Mouse (Mus musculus) CH12.LX (cell line): ENCODE measurements around the gene Cdc42. TPM values are rescaled to one million over a fixed set of nuclear protein-coding genes. Genes with fewer than 3 reads are reported as not detected.

ENCODE experiments used
- DNase-seq: peaks from one replicate; pipeline ENCODE4 v3.0.0-alpha.2; 2013; ENCODE audit errors: extremely low read depth
- H3K27ac ChIP-seq: 2 replicates; pipeline ENCODE4 v1.5.1; 2012; ENCODE audit warnings: low read depth, mild to moderate bottlenecking, control low read depth, moderate library complexity; ENCODE audit not compliant: insufficient read depth
- H3K27me3 ChIP-seq: replicated peaks from 2 replicates; pipeline ENCODE3; 2012; ENCODE audit warnings: inconsistent platforms
- H3K36me3 ChIP-seq, 2 experiments: replicated peaks in 1 of 2; 2 replicates each; pipeline versions ENCODE3 to v1.6.1; 2012; ENCODE audit warnings: inconsistent platforms in 1 of 2, low read length in 1 of 2, mild to moderate bottlenecking in 1 of 2, mixed read lengths in 1 of 2, moderate library complexity in 1 of 2; ENCODE audit not compliant: control insufficient read depth in 1 of 2, insufficient read depth in 1 of 2
- H3K4me1 ChIP-seq, 2 experiments: 2 replicates each; pipeline ENCODE4 v1.6.1; 2012; ENCODE audit warnings: inconsistent platforms in 1 of 2, moderate library complexity in 1 of 2; ENCODE audit not compliant: insufficient read depth in 2 of 2, control insufficient read depth in 1 of 2
- H3K4me2 ChIP-seq: 2 replicates; pipeline ENCODE4 v1.6.1; 2012; ENCODE audit warnings: low read depth, mild to moderate bottlenecking, control low read depth; ENCODE audit not compliant: poor library complexity, insufficient read depth, severe bottlenecking
- H3K4me3 ChIP-seq, 3 experiments: fragments of 150-350 bp in 1 of 3; sonication (generic) in 1 of 3; replicated peaks in 1 of 3; 2 replicates each; pipeline versions ENCODE3 to v1.5.1; 2011 to 2012; ENCODE audit warnings: low read depth in 2 of 3, low read length in 2 of 3, mild to moderate bottlenecking in 2 of 3, moderate library complexity in 2 of 3, control low read depth in 1 of 3, improper control_type of control experiment in 1 of 3, inconsistent platforms in 1 of 3, mixed read lengths in 1 of 3; ENCODE audit not compliant: poor library complexity in 1 of 3
- H3K79me2 ChIP-seq: replicated peaks from 2 replicates; pipeline ENCODE4 v1.6.1; 2012; ENCODE audit warnings: mild to moderate bottlenecking, moderate library complexity; ENCODE audit not compliant: control insufficient read depth, poor library complexity, insufficient read depth, severe bottlenecking; ENCODE audit errors: extremely low read depth
- H3K9ac ChIP-seq: 2 replicates; pipeline ENCODE4 v1.6.1; 2012; ENCODE audit warnings: low read depth, mild to moderate bottlenecking, control low read depth, moderate library complexity; ENCODE audit not compliant: insufficient read depth
- H3K9me3 ChIP-seq: replicated peaks from 2 replicates; pipeline ENCODE3; 2012; ENCODE audit warnings: low read length, inconsistent platforms, mixed read lengths
- BHLHE40 ChIP-seq: IDR thresholded peaks from 2 replicates; pipeline ENCODE4 v1.6.1; 2011; ENCODE audit warnings: mild to moderate bottlenecking, low read depth, low read length, improper control_type of control experiment
- CHD1 ChIP-seq: IDR thresholded peaks from 2 replicates; pipeline ENCODE4 v1.6.1; 2012; ENCODE audit warnings: low read depth, low read length, improper control_type of control experiment, inconsistent platforms
- CTCF ChIP-seq, 2 experiments: IDR thresholded peaks in 1 of 2; conservative IDR thresholded peaks in 1 of 2; 2 replicates each; pipeline ENCODE4 v1.5.1; 2011 to 2012; ENCODE audit warnings: low read depth in 2 of 2, low read length in 2 of 2, improper control_type of control experiment in 1 of 2, inconsistent platforms in 1 of 2, mild to moderate bottlenecking in 1 of 2, moderate library complexity in 1 of 2
- HCFC1 ChIP-seq: IDR thresholded peaks from 2 replicates; pipeline ENCODE4 v1.6.1; 2012; ENCODE audit warnings: low read depth, mild to moderate bottlenecking, inconsistent platforms, low read length, improper control_type of control experiment
- JUND ChIP-seq: conservative IDR thresholded peaks from 2 replicates; pipeline ENCODE4 v1.6.1; 2011; ENCODE audit warnings: low read depth, low read length, improper control_type of control experiment
- MYC ChIP-seq: IDR thresholded peaks from 2 replicates; pipeline ENCODE4 v1.6.1; 2011; ENCODE audit warnings: low read depth, mild to moderate bottlenecking, improper control_type of control experiment, low read length
- POLR2AphosphoS2 ChIP-seq: IDR thresholded peaks from 2 replicates; pipeline ENCODE4 v1.6.1; 2011; ENCODE audit warnings: low read depth, low read length, improper control_type of control experiment
- RAD21 ChIP-seq: IDR thresholded peaks from 2 replicates; pipeline ENCODE4 v1.6.1; 2011; ENCODE audit warnings: low read depth, mild to moderate bottlenecking, low read length, improper control_type of control experiment, moderate library complexity
- SIN3A ChIP-seq: IDR thresholded peaks from 2 replicates; pipeline ENCODE4 v1.6.1; 2012; ENCODE audit warnings: low read length, improper control_type of control experiment, inconsistent platforms
- SMC3 ChIP-seq: IDR thresholded peaks from 2 replicates; pipeline ENCODE4 v1.6.1; 2011; ENCODE audit warnings: low read depth, low read length, improper control_type of control experiment
- TBP ChIP-seq: conservative IDR thresholded peaks from 2 replicates; pipeline ENCODE4 v1.6.1; 2011; ENCODE audit warnings: low read depth, low read length, improper control_type of control experiment
- UBTF ChIP-seq: IDR thresholded peaks from 2 replicates; pipeline ENCODE4 v1.6.1; 2012; ENCODE audit warnings: low read depth, mild to moderate bottlenecking, inconsistent platforms, low read length, improper control_type of control experiment, moderate library complexity
- USF2 ChIP-seq: conservative IDR thresholded peaks from 2 replicates; pipeline ENCODE4 v1.6.1; 2011; ENCODE audit warnings: low read depth, low read length, improper control_type of control experiment
- dilution Hi-C: fragments of 300-500 bp; cut with MboI; formaldehyde crosslinking; loops from 2 replicates; pipeline ENCODE4 v1.14.3; 2020; ENCODE audit warnings: low sequenced_read_pairs; ENCODE audit not compliant: extremely low pct_unique_long_range_greater_than_20kb, extremely low pct_ligation_motif_present
- in situ Hi-C: fragments of 300-500 bp; cut with MboI; formaldehyde crosslinking; loops from 3 replicates; pipeline ENCODE4 v1.14.3; 2019; ENCODE audit warnings: low sequenced_read_pairs, low pct_ligation_motif_present, low pct_unique_long_range_greater_than_20kb, mixed read lengths
- polyA plus RNA-seq: library from polyadenylated mRNA; unstranded; fragments of >175 nt; gene quantifications from 2 replicates; pipeline ENCODE4 v1.2.1, GENCODE M21; 2012; ENCODE audit warnings: low read depth; ENCODE audit not compliant: insufficient read length
- total RNA-seq, 2 experiments: library from RNA; depleted of rRNA; stranded (reverse); fragments of 300-350 nt in 1 of 2; fragments of >200 nt in 1 of 2; gene quantifications; 2 replicates each; pipeline ENCODE4 v1.2.3; 2012 to 2014

Gene Cdc42
- total and polyA plus RNA-seq, 3 experiments = 209 to 594 (median 378) TPM

GRCm38 (mm10) chr4:137308377-137308776 lies 49.1 kb downstream of the Cdc42 start:
- dilution Hi-C loops = no loop called here
- no peak overlapping the region for H3K9ac ChIP-seq
- no peak overlapping the region for H3K27ac ChIP-seq
- H3K36me3 ChIP-seq = peaks cover 22 to 87% of the 10 kb centered on the region in 2 experiments
- H3K27me3 ChIP-seq = no peaks in the 10 kb centered on the region
- H3K79me2 ChIP-seq = no peaks in the 10 kb centered on the region
- in situ Hi-C loops = no loop called here
- H3K9me3 ChIP-seq = no peaks in the 10 kb centered on the region
- DNase-seq = peak; percentile 47
- TF ChIP-seq SMC3 = peak; percentile 62
- no peak for TF ChIP-seq CHD1
- no peak for TF ChIP-seq POLR2AphosphoS2
- TF ChIP-seq RAD21 = peak; percentile 66
- peak; percentile 52 to 69; a peak in 3 of 4 replicates for TF ChIP-seq CTCF (conservative IDR thresholded peaks at IDR 0.05 in 1 of 2, IDR thresholded peaks at IDR 0.05 in 1 of 2; ENCODE audit: low read depth in 2 of 2, low read length in 2 of 2)
- no peaks in the 10 kb centered on the region for H3K4me1 ChIP-seq
- no peak overlapping the region for H3K4me3 ChIP-seq
- no peak overlapping the region for H3K4me2 ChIP-seq

- Histone ChIP-seq H3K27ac (no peak overlapping the region), H3K4me1 (no peaks in the 10 kb centered on the region), H3K9ac (no peak overlapping the region), H3K36me3 (peaks cover 21 to 77% of the 10 kb centered on the region in 2 experiments), H3K9me3 (no peaks in the 10 kb centered on the region), H3K4me2 (no peak overlapping the region), H3K27me3 (no peaks in the 10 kb centered on the region), H3K79me2 (no peaks in the 10 kb centered on the region), H3K4me3 (no peak overlapping the region)
- no peak for TF ChIP-seq BHLHE40
- TF ChIP-seq MYC = no peak
- no peak for TF ChIP-seq HCFC1
- no peak for TF ChIP-seq SIN3A
- no peak for TF ChIP-seq USF2
- TF ChIP-seq JUND = no peak
- in situ Hi-C loops = no loop called here
- dilution Hi-C loops = no loop called here
- no peak for DNase-seq
Observed at GRCm38 (mm10) chr4:137306991-137307706, 50.4 kb downstream of the Cdc42 start.

- Histone ChIP-seq H3K4me2 (no peak overlapping the region), H3K27me3 (no peaks in the 10 kb centered on the region), H3K9me3 (no peaks in the 10 kb centered on the region), H3K4me1 (no peaks in the 10 kb centered on the region), H3K4me3 (no peak overlapping the region), H3K79me2 (no peaks in the 10 kb centered on the region), H3K27ac (no peak overlapping the region), H3K9ac (no peak overlapping the region), H3K36me3 (peaks cover 17 to 75% of the 10 kb centered on the region in 2 experiments)
- TF ChIP-seq TBP (no peak), UBTF (no peak)
- DNase-seq = no peak
- in situ Hi-C loops = no loop called here
- dilution Hi-C loops = no loop called here
Observed at GRCm38 (mm10) chr4:137306577-137306888, 51.0 kb downstream of the Cdc42 start.
